Mouse (Mus musculus): ENCODE measurements around the gene Dpp7. TPM values are rescaled to one million over a fixed set of nuclear protein-coding genes. Genes with fewer than 3 reads are reported as not detected.

Gene Dpp7
- polyA plus RNA-seq (2012; ENCODE audit: low replicate concordance) = 6.8 and 11.7 TPM in 2 replicates

GRCm38 (mm10) chr2:25356208-25357079 is at the start of gene Dpp7:
TSS of gene Dpp7 (minus strand) at chr2:25356359.

GRCm38 (mm10) chr2:25399051-25399450 is 42.9 kb upstream of the Dpp7 start, which contains the start of gene Npdc1:
TSS of gene Npdc1 (plus strand) at chr2:25399351.

GRCm38 (mm10) chr2:25395721-25396596 is 39.8 kb upstream of the Dpp7 start, which contains the start of gene Entpd2:
TSS of gene Entpd2 (plus strand) at chr2:25395874.

GRCm38 (mm10) chr2:25371764-25372643 is 15.8 kb upstream of the Dpp7 start, which contains the start of gene Sapcd2:
TSS of gene Sapcd2 (plus strand) at chr2:25372321.

GRCm38 (mm10) chr2:25365091-25365761 is 9.1 kb upstream of the Dpp7 start, which contains the start of gene Uap1l1:
TSS of gene Uap1l1 (minus strand) at chr2:25365682.

DNA sequence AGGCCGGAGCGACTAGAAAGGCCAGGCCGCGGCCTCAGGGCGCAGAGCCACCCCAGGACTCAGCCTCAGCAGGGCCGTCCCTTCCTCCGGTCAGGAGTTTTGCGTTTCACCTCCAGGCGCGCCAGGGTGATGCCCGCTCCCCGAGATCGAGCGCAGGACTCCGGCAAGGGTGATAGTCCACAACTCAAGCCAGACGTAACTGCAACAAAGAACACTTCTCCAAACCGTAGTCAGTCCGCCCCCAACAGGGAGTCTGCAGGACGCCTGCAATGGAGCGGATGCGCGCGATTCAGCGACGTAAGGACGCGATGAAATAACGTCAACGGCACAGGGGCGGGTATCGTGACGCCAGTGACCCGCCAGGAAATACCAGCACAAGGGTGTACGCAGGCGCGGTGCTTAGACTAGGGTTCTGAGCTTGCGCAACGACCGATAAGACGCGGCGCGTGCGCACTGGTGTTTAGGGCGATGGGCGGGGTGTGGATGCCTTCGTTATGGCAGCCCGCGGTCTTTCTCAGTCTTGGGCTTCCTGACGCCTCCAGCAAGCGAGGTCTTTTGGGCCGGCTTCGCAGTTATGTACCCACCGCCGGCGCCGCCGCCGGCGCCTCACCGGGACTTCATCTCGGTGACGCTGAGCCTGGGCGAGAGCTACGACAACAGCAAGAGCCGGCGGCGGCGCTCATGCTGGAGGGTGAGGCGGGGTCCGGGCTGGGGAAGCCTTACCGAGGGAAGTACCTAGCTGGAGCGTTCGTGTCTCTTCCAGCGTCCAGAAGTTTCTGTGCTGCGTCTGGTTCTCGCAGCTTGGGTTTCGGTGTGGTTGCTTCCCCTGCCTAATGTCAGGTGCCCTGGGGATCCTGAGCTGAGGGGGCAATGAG is 23.6 kb downstream of the Dpp7 start, which contains the start of gene Man1b1:
Gene Man1b1, plus strand, starts transcription at position 53 of the 875 bp plus-strand sequence.

GRCm38 (mm10) chr2:25318971-25319773 is 37.0 kb downstream of the Dpp7 start, which contains the start of gene Grin1:
TSS of gene Grin1 (minus strand) at chr2:25319187.

Other genes with a start within 250 kb of the Dpp7 start
- 10.2 and 19.3 TPM in 2 replicates for gene Nrarp, start 175.6 kb downstream of the Dpp7 start, polyA plus RNA-seq (2012; ENCODE audit: low replicate concordance)
- gene Tor4a, start 159.5 kb downstream of the Dpp7 start, polyA plus RNA-seq (2012; ENCODE audit: low replicate concordance) = 52.8 and 77.9 TPM in 2 replicates
- 30.0 and 35.5 TPM in 2 replicates for gene Nelfb, start 144.9 kb downstream of the Dpp7 start, polyA plus RNA-seq (2012; ENCODE audit: low replicate concordance)
- gene Stpg3, start 141.7 kb downstream of the Dpp7 start, polyA plus RNA-seq (2012; ENCODE audit: low replicate concordance) = 0.19 TPM in 1 of 2 replicates, not detected in the other
- 0.13 TPM in 1 of 2 replicates, not detected in the other for gene Fam166a, start 137.6 kb downstream of the Dpp7 start, polyA plus RNA-seq (2012; ENCODE audit: low replicate concordance)
- 38.7 and 174 TPM in 2 replicates for gene Tubb4b, start 131.7 kb downstream of the Dpp7 start, polyA plus RNA-seq (2012; ENCODE audit: low replicate concordance)
- gene Slc34a3, start 122.0 kb downstream of the Dpp7 start, polyA plus RNA-seq (2012; ENCODE audit: low replicate concordance) = not detected in 2 replicates
- gene Rnf224, start 119.6 kb downstream of the Dpp7 start, polyA plus RNA-seq (2012; ENCODE audit: low replicate concordance) = 0.13 TPM in 1 of 2 replicates, not detected in the other
- 1.9 and 6.1 TPM in 2 replicates for gene Rnf208, start 114.1 kb downstream of the Dpp7 start, polyA plus RNA-seq (2012; ENCODE audit: low replicate concordance)
- gene Cysrt1, start 113.9 kb downstream of the Dpp7 start, polyA plus RNA-seq (2012; ENCODE audit: low replicate concordance) = not detected in 2 replicates
- 2.6 and 4.1 TPM in 2 replicates for gene AL732309.1, start 109.5 kb downstream of the Dpp7 start, polyA plus RNA-seq (2012; ENCODE audit: low replicate concordance)
- gene Tmem203, start 100.9 kb downstream of the Dpp7 start, polyA plus RNA-seq (2012; ENCODE audit: low replicate concordance) = 12.0 and 24.1 TPM in 2 replicates
- 25.3 and 55.9 TPM in 2 replicates for gene Tprn, start 93.7 kb downstream of the Dpp7 start, polyA plus RNA-seq (2012; ENCODE audit: low replicate concordance)
- 76.2 and 82.8 TPM in 2 replicates for gene Ssna1, start 83.9 kb downstream of the Dpp7 start, polyA plus RNA-seq (2012; ENCODE audit: low replicate concordance)
- 19.8 and 24.6 TPM in 2 replicates for gene Anapc2, start 83.9 kb downstream of the Dpp7 start, polyA plus RNA-seq (2012; ENCODE audit: low replicate concordance)
- gene Tmem210, start 68.2 kb downstream of the Dpp7 start, polyA plus RNA-seq (2012; ENCODE audit: low replicate concordance) = not detected in 2 replicates
- not detected in 2 replicates for gene Lrrc26, start 66.4 kb downstream of the Dpp7 start, polyA plus RNA-seq (2012; ENCODE audit: low replicate concordance)
- gene Grin1, start 37.2 kb downstream of the Dpp7 start, polyA plus RNA-seq (2012; ENCODE audit: low replicate concordance) = 0.03 TPM in 2 replicates
- gene Man1b1, start 24.0 kb downstream of the Dpp7 start, polyA plus RNA-seq (2012; ENCODE audit: low replicate concordance) = 24.2 and 25.3 TPM in 2 replicates
- 20.6 and 22.9 TPM in 2 replicates for gene Uap1l1, start 9.3 kb upstream of the Dpp7 start, polyA plus RNA-seq (2012; ENCODE audit: low replicate concordance)
- gene Sapcd2, start 16.0 kb upstream of the Dpp7 start, polyA plus RNA-seq (2012; ENCODE audit: low replicate concordance) = 6.3 and 11.6 TPM in 2 replicates
- 0.10 TPM in 1 of 2 replicates, not detected in the other for gene Entpd2, start 39.5 kb upstream of the Dpp7 start, polyA plus RNA-seq (2012; ENCODE audit: low replicate concordance)
- gene Npdc1, start 43.0 kb upstream of the Dpp7 start, polyA plus RNA-seq (2012; ENCODE audit: low replicate concordance) = 3.8 and 4.4 TPM in 2 replicates
- 4.5 and 10.9 TPM in 2 replicates for gene Fut7, start 66.9 kb upstream of the Dpp7 start, polyA plus RNA-seq (2012; ENCODE audit: low replicate concordance)
- gene Abca2, start 72.3 kb upstream of the Dpp7 start, polyA plus RNA-seq (2012; ENCODE audit: low replicate concordance) = 32.3 and 48.6 TPM in 2 replicates
- not detected in 2 replicates for gene Clic3, start 100.5 kb upstream of the Dpp7 start, polyA plus RNA-seq (2012; ENCODE audit: low replicate concordance)
- gene Paxx, start 104.7 kb upstream of the Dpp7 start, polyA plus RNA-seq (2012; ENCODE audit: low replicate concordance) = 82.6 and 103 TPM in 2 replicates
- not detected in 2 replicates for gene Ptgds, start 113.7 kb upstream of the Dpp7 start, polyA plus RNA-seq (2012; ENCODE audit: low replicate concordance)
- gene Lcn12, start 137.6 kb upstream of the Dpp7 start, polyA plus RNA-seq (2012; ENCODE audit: low replicate concordance) = not detected in 2 replicates
- gene Fbxw5, start 144.4 kb upstream of the Dpp7 start, polyA plus RNA-seq (2012; ENCODE audit: low replicate concordance) = 16.5 and 48.8 TPM in 2 replicates
- 0.27 TPM in 1 of 2 replicates, not detected in the other for gene C8g, start 145.4 kb upstream of the Dpp7 start, polyA plus RNA-seq (2012; ENCODE audit: low replicate concordance)
- gene Traf2, start 190.6 kb upstream of the Dpp7 start, polyA plus RNA-seq (2012; ENCODE audit: low replicate concordance) = 6.4 and 20.6 TPM in 2 replicates
- 403 and 822 TPM in 2 replicates for gene Edf1, start 201.5 kb upstream of the Dpp7 start, polyA plus RNA-seq (2012; ENCODE audit: low replicate concordance)
- 1.7 and 1.9 TPM in 2 replicates for gene Mamdc4, start 218.5 kb upstream of the Dpp7 start, polyA plus RNA-seq (2012; ENCODE audit: low replicate concordance)
- gene Phpt1, start 218.9 kb upstream of the Dpp7 start, polyA plus RNA-seq (2012; ENCODE audit: low replicate concordance) = 2.9 and 5.8 TPM in 2 replicates
- 8.1 and 18.3 TPM in 2 replicates for gene Ajm1, start 225.4 kb upstream of the Dpp7 start, polyA plus RNA-seq (2012; ENCODE audit: low replicate concordance)